Comparison of ENCODE assay signal across 8 mouse cellular contexts in genomic region chr15:9070353-9070752, GRCm38 (mm10). TPM values are rescaled to one million over a fixed set of nuclear protein-coding genes. Genes with fewer than 3 reads are reported as not detected.
DNase-seq lines count a peak whose midpoint lies in the region; ATAC-seq lines count a peak whose summit lies in the region.

No protein-coding gene starts in this region.

- peak overlapping the region; percentile 97 for H3K27ac ChIP-seq in heart, embryonic 13.5 days (replicated peaks)

- no peaks in the 10 kb centered on the region for H3K27me3 ChIP-seq in heart, embryonic 13.5 days (replicated peaks)

- DNase-seq in heart, adult 8-10 months (ENCODE audit: low spot score), result no peak
- peak; percentile 48 for DNase-seq in MEL-GATA-1-ER (ENCODE audit: extremely low read depth, low read depth)
- DNase-seq in thymus, postnatal 10 days (ENCODE audit: low spot score in 2 of 2), result no peak
- no peak for DNase-seq in ovary, postnatal 14 days (ENCODE audit: low spot score)
- DNase-seq in left cerebral cortex, postnatal 10 days (ENCODE audit: extremely low spot score in 1 of 2, low spot score in 2 of 2), result no peak

- peaks cover 31% of the 10 kb centered on the region for H3K4me1 ChIP-seq in heart, embryonic 13.5 days

- ATAC-seq in heart, embryonic 13.5 days (ENCODE audit: extremely low read depth, insufficient number of reproducible peaks, low FRiP score, low TSS enrichment), result no peak
- ATAC-seq in granulocyte monocyte progenitor cell, adult 5-6 weeks (replicated peaks; ENCODE audit: poor library complexity, severe bottlenecking), result peak; percentile 8; the same call in 1 of the 2 replicates
- ATAC-seq in megakaryocyte progenitor cell, adult 5-6 weeks (replicated peaks; ENCODE audit: poor library complexity), result peak; percentile 2; the same call in 1 of the 2 replicates

- H3K9me3 ChIP-seq in heart, embryonic 13.5 days, result no peaks in the 10 kb centered on the region

- 2% methylated on average over 3 of the region's 3 CpGs for WGBS in heart, embryonic 13.5 days

- peak overlapping the region; percentile 88 for H3K9ac ChIP-seq in heart, embryonic 13.5 days

- intact Hi-C loops in left cerebral cortex, postnatal 10 days (cut with DNase I), result no loop called here

- H3K36me3 ChIP-seq in heart, embryonic 13.5 days, result no peaks in the 10 kb centered on the region

- H3K4me2 ChIP-seq in heart, embryonic 13.5 days, result peak overlapping the region; percentile 80

- peak overlapping the region; percentile 99 for H3K4me3 ChIP-seq in heart, embryonic 13.5 days

RNA-seq across cellular contexts. Expression of gene Nadk2, which starts 0.7 kb away (rescaled TPM):
- polyA plus RNA-seq in heart, embryonic 13.5 days (2015; fragmentation: Nextera tagmentation; extraction: Ambion mirVana), result 45.2 and 48.8 TPM in 2 replicates
- 10 to 100 TPM; 71.5 to 94.8 (median 72.6) TPM for total RNA-seq in heart, adult 8-10 months (2022)
- 31.8 and 52.6 TPM in 2 replicates for total RNA-seq in granulocyte monocyte progenitor cell, adult 5-6 weeks (2014; fragmentation: Nextera tagmentation)
- total RNA-seq in granulocyte monocyte progenitor cell, adult 5-6 weeks (2017), result 57.9 and 63.5 TPM in 2 replicates
- 64.3 and 68.6 TPM in 2 replicates for total RNA-seq in megakaryocyte progenitor cell, adult 5-6 weeks (2015)
- 59.7 and 73.9 TPM in 2 replicates for total RNA-seq in megakaryocyte progenitor cell, adult 5-6 weeks (2017)
- total RNA-seq in left cerebral cortex, postnatal 10 days (2021), result 10 to 100 TPM; 30.7 to 34.9 TPM
